Comparison of ENCODE assay signal across 26 mouse cellular contexts in the genomic region with DNA sequence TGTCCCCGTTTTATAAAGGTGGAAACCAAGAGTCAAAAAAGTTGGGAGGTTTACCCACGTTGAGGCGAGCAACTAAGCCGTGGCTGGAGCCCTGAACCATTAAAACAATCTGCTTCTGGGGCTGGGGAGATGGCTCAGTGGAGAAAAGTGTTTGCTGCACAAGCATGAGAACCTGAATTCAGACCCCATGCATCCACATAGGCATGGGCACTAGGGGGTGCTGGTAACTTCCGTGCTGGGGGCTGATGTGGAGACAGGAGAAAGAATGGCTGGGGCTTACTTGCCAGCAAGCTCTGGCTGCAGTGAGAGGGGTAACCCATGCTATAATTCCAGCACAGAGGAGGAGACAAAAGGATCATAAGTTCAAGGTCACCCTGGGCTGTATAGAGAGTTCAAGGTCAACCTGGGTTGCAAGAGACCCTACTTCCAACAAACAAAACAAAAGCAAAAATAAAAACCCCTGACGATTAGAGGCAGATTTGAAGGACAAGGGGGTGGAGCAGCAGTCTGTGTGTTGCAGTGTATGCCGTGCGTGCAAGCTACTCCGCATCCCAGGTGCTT. TPM values are rescaled to one million over a fixed set of nuclear protein-coding genes. Genes with fewer than 3 reads are reported as not detected.
DNase-seq lines count a peak whose midpoint lies in the region; ATAC-seq and TF ChIP-seq lines count a peak whose summit lies in the region.
"Had no signal": no experiment of that assay in that cellular context is flagged by ENCODE, and none has a peak within 500 bp of the region (broad histone marks: within the 10 kb centered on the region; RNA-seq: fewer than 3 reads in every experiment).

No protein-coding gene starts in this region.

- H3K9ac ChIP-seq in forebrain, postnatal 0 days, result no peak overlapping the region
- H3K9ac ChIP-seq in forebrain, embryonic 16.5 days (replicated peaks; ENCODE audit: low read depth, low read length), result no peak overlapping the region
- H3K9ac ChIP-seq: embryonic facial prominence, embryonic 15.5 days; forebrain, embryonic 12.5 days; heart, embryonic 13.5 days; liver, embryonic 13.5 days; midbrain, embryonic 13.5 days; neural tube, embryonic 15.5 days had no signal

- H3K9me3 ChIP-seq in forebrain, postnatal 0 days (ENCODE audit: low read length), result no peaks in the 10 kb centered on the region
- H3K9me3 ChIP-seq in forebrain, embryonic 16.5 days (ENCODE audit: control insufficient read depth, low read length), result no peaks in the 10 kb centered on the region
- H3K9me3 ChIP-seq: embryonic facial prominence, embryonic 15.5 days; forebrain, embryonic 12.5 days; heart, embryonic 13.5 days; limb, embryonic 10.5 days; liver, embryonic 13.5 days; midbrain, embryonic 13.5 days; neural tube, embryonic 15.5 days had no signal

- H3K4me1 ChIP-seq in forebrain, postnatal 0 days (ENCODE audit: insufficient read depth), result no peaks in the 10 kb centered on the region
- H3K4me1 ChIP-seq in forebrain, embryonic 16.5 days (replicated peaks; ENCODE audit: control insufficient read depth, insufficient read depth, low read length), result peaks cover 3% of the 10 kb centered on the region
- H3K4me1 ChIP-seq: embryonic facial prominence, embryonic 15.5 days; heart, embryonic 13.5 days had no signal

- intact Hi-C loops in left cerebral cortex, adult 2 months (cut with DNase I), result no loop called here
- intact Hi-C loops in left cerebral cortex, postnatal 4 days (cut with DNase I), result no loop called here

- TF ChIP-seq CTCF in forebrain, postnatal 0 days (IDR thresholded peaks at IDR 0.05; ENCODE audit: low read depth), result peak; percentile 22; the same call in 1 of the 2 replicates
- TF ChIP-seq CTCF in left cerebral cortex, adult 2 months (IDR thresholded peaks at IDR 0.05), result peak; percentile 32

- no peak overlapping the region for H3K4me3 ChIP-seq in forebrain, postnatal 0 days (ENCODE audit: low read depth, low read length)
- H3K4me3 ChIP-seq in forebrain, embryonic 16.5 days (replicated peaks; ENCODE audit: low read length), result no peak overlapping the region
- no peak overlapping the region for H3K4me3 ChIP-seq in left cerebral cortex, adult 2 months
- H3K4me3 ChIP-seq: embryonic facial prominence, embryonic 15.5 days; forebrain, embryonic 12.5 days; heart, embryonic 13.5 days; limb, embryonic 10.5 days; liver, embryonic 13.5 days; midbrain, embryonic 13.5 days; myocyte; neural tube, embryonic 15.5 days had no signal

- no peaks in the 10 kb centered on the region for H3K36me3 ChIP-seq in forebrain, postnatal 0 days (ENCODE audit: insufficient read depth)
- no peaks in the 10 kb centered on the region for H3K36me3 ChIP-seq in forebrain, embryonic 16.5 days (ENCODE audit: control insufficient read depth, insufficient read depth)
- H3K36me3 ChIP-seq: embryonic facial prominence, embryonic 15.5 days; forebrain, embryonic 12.5 days; heart, embryonic 13.5 days; limb, embryonic 10.5 days; liver, embryonic 13.5 days; midbrain, embryonic 13.5 days; neural tube, embryonic 15.5 days had no signal

- WGBS in forebrain, postnatal 0 days, result 61% methylated on average over 9 of the region's 9 CpGs
- WGBS in forebrain, embryonic 16.5 days, result 63% methylated on average over 9 of the region's 9 CpGs

- no peak overlapping the region for H3K4me2 ChIP-seq in forebrain, postnatal 0 days (ENCODE audit: low read depth)
- no peak overlapping the region for H3K4me2 ChIP-seq in forebrain, embryonic 16.5 days (ENCODE audit: low read length)
- H3K4me2 ChIP-seq: embryonic facial prominence, embryonic 15.5 days; forebrain, embryonic 12.5 days; heart, embryonic 13.5 days; liver, embryonic 13.5 days; midbrain, embryonic 13.5 days; neural tube, embryonic 15.5 days had no signal

- no peak overlapping the region for H3K27ac ChIP-seq in forebrain, postnatal 0 days (ENCODE audit: low read depth, low read length)
- H3K27ac ChIP-seq in forebrain, embryonic 16.5 days (ENCODE audit: low read length), result no peak overlapping the region
- no peak overlapping the region for H3K27ac ChIP-seq in left cerebral cortex, adult 2 months
- H3K27ac ChIP-seq: embryonic facial prominence, embryonic 15.5 days; forebrain, embryonic 12.5 days; heart, embryonic 13.5 days; limb, embryonic 10.5 days; liver, embryonic 13.5 days; macrophage; midbrain, embryonic 13.5 days; neural tube, embryonic 15.5 days had no signal

- no peaks in the 10 kb centered on the region for H3K27me3 ChIP-seq in forebrain, postnatal 0 days (ENCODE audit: insufficient read depth, low read length)
- H3K27me3 ChIP-seq in forebrain, embryonic 16.5 days (replicated peaks; ENCODE audit: control insufficient read depth, insufficient read depth, low read length), result no peaks in the 10 kb centered on the region
- H3K27me3 ChIP-seq: heart, embryonic 13.5 days; midbrain, embryonic 13.5 days; neural tube, embryonic 15.5 days had no signal

- DNase-seq in forebrain, postnatal 0 days, result no peak
- DNase-seq in left cerebral cortex, adult 2 months (ENCODE audit: extremely low spot score in 1 of 2, low spot score in 2 of 2), result no peak
- DNase-seq in left cerebral cortex, postnatal 4 days, result no peak
- DNase-seq in thymus, postnatal 14 days, result peak; percentile 11
- DNase-seq in thymus, postnatal 36 days, result no peak
- peak; percentile 31 for DNase-seq in thymus, postnatal 4 days
- no peak for DNase-seq in urinary bladder, adult 2 months (ENCODE audit: low spot score)
- DNase-seq: cerebellum, postnatal 14 days; embryo, embryonic 11 days; kidney, adult 9 months; layer of hippocampus, postnatal 36 days; liver, embryonic 13.5 days; right cerebral cortex, postnatal 4 days had no signal

- ATAC-seq in forebrain, postnatal 0 days, result no peak
- ATAC-seq in forebrain, embryonic 16.5 days, result no peak
- ATAC-seq: midbrain, embryonic 13.5 days had no signal

RNA-seq across cellular contexts. Expression of a gene that starts 5.1 kb away (rescaled TPM):
- total RNA-seq in forebrain, postnatal 0 days (2014; rRNA removed), result 3.4 and 3.7 TPM in 2 replicates
- 3.3 and 5.3 TPM in 2 replicates for polyA plus RNA-seq in forebrain, postnatal 0 days (2015; fragmentation: Nextera tagmentation; extraction: Ambion mirVana)
- polyA plus RNA-seq in forebrain, embryonic 16.5 days (2015; fragmentation: Nextera tagmentation; extraction: Ambion mirVana), result 1.3 and 1.5 TPM in 2 replicates
- 1 to 10 TPM; 3.3 to 3.4 TPM for total RNA-seq in left cerebral cortex, adult 2 months (2021)
- 1 to 10 TPM in 1 of 2 experiments, under 1 TPM in 1; 0.60 to 1.0 TPM for total RNA-seq in left cerebral cortex, postnatal 4 days (2021)
- polyA plus RNA-seq in urinary bladder, adult 2 months (2012; rRNA removed), result 0.96 and 1.2 TPM in 2 replicates
- total RNA-seq: hematopoietic stem cell, adult 5-6 weeks had no signal
- polyA plus RNA-seq: large intestine, adult 2 months; limb, embryonic 10.5 days; liver, embryonic 13.5 days; macrophage; myocyte had no signal

RNA-seq across cellular contexts. Expression of a gene that starts 39.0 kb away (rescaled TPM):
- 26.7 TPM in 2 replicates for total RNA-seq in forebrain, postnatal 0 days (2014; rRNA removed)
- 7.7 and 9.9 TPM in 2 replicates for polyA plus RNA-seq in forebrain, postnatal 0 days (2015; fragmentation: Nextera tagmentation; extraction: Ambion mirVana)
- polyA plus RNA-seq in forebrain, embryonic 16.5 days (2015; fragmentation: Nextera tagmentation; extraction: Ambion mirVana), result 10.3 and 11.0 TPM in 2 replicates
- 10 to 100 TPM; 71.6 to 86.2 TPM for total RNA-seq in left cerebral cortex, adult 2 months (2021)
- 10 to 100 TPM; 81.1 to 93.5 TPM for total RNA-seq in left cerebral cortex, postnatal 4 days (2021)
- polyA plus RNA-seq in urinary bladder, adult 2 months (2012; rRNA removed), result 38.6 and 44.3 TPM in 2 replicates

RNA-seq across cellular contexts. Expression of a gene that starts 47.3 kb away (rescaled TPM):
- 0.38 TPM in 1 of 2 replicates, not detected in the other for total RNA-seq in forebrain, postnatal 0 days (2014; rRNA removed)
- polyA plus RNA-seq in forebrain, postnatal 0 days (2015; fragmentation: Nextera tagmentation; extraction: Ambion mirVana), result not detected in 2 replicates
- polyA plus RNA-seq in forebrain, embryonic 16.5 days (2015; fragmentation: Nextera tagmentation; extraction: Ambion mirVana), result not detected in 2 replicates
- under 1 TPM in 1 of 2 experiments, not detected in 1; 0.30 TPM for total RNA-seq in left cerebral cortex, adult 2 months (2021)
- not detected for total RNA-seq in left cerebral cortex, postnatal 4 days (2021)
- not detected in 2 replicates for polyA plus RNA-seq in urinary bladder, adult 2 months (2012; rRNA removed)
- total RNA-seq: adrenal gland, adult 18-20 months; gastrocnemius, postnatal 4 days; hematopoietic stem cell, adult 5-6 weeks; layer of hippocampus, postnatal 36 days had no signal
- polyA plus RNA-seq: embryonic facial prominence, embryonic 15.5 days; forebrain, embryonic 12.5 days; heart, embryonic 13.5 days; large intestine, adult 2 months; limb, embryonic 10.5 days; liver, embryonic 13.5 days; macrophage; midbrain, embryonic 13.5 days; myocyte; neural tube, embryonic 15.5 days had no signal

Comparison
In these comparisons a context has a peak if more than half of its experiments do, and no peak if none do; other contexts are left out.
1. DNase-seq: peak in thymus, postnatal 14 days (single experiment) and thymus, postnatal 4 days (single experiment); none in forebrain, postnatal 0 days (single experiment), left cerebral cortex, adult 2 months (0 of 2), left cerebral cortex, postnatal 4 days (single experiment), thymus, postnatal 36 days (0 of 2) and urinary bladder, adult 2 months (single experiment).